Mouse (Mus musculus): ENCODE measurements at regions not wholly inside any gene's neighbourhood (a gene's known extent, or its start where the extent isn't known, plus 50 kb on each side); places are given as distances from the start of the nearest gene placed in this dataset.

DNA sequence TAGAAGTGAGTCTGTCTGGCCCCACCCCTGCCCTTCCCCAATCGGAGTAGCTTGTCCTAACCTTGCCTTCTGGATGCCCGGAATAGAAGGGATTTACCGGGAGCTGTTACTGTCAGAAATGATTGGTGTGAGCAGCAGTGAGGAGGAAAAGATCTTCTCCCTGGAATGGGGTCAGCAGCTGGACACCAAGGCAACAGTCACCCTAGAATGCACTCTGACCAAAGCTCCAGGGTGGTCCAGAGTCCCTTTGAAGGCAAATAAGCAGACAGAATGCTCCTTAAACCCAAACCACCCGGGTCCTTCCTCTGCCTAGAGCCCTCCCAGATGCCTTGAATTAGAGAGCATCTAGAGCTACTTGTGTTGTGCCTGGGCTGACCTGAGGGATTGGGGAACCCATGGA lies 196.2 kb downstream of the H2al1j start:
- H3K36me3 ChIP-seq (ENCODE audit: control insufficient read depth, insufficient read depth, low read length, poor library complexity, severe bottlenecking), result no peaks in the 10 kb centered on the region
- H3K27ac ChIP-seq (ENCODE audit: insufficient read depth, low read length), result no peak overlapping the region
- H3K9me3 ChIP-seq (replicated peaks; ENCODE audit: control insufficient read depth, insufficient read depth, low read length, poor library complexity, severe bottlenecking), result no peaks in the 10 kb centered on the region
- no peak overlapping the region for H3K9ac ChIP-seq (ENCODE audit: low read depth, poor library complexity, severe bottlenecking)
- no peaks in the 10 kb centered on the region for H3K4me1 ChIP-seq (ENCODE audit: control insufficient read depth, insufficient read depth, low read length)
- no peak overlapping the region for H3K4me3 ChIP-seq (ENCODE audit: low read depth, low read length)
- TF ChIP-seq POLR2A (IDR thresholded peaks at IDR 0.05; ENCODE audit: insufficient read depth, low read length), result no peak
- no peak for TF ChIP-seq EP300 (IDR thresholded peaks at IDR 0.05; ENCODE audit: insufficient read depth, low read depth, low read length)
- TF ChIP-seq CTCF (IDR thresholded peaks at IDR 0.05; ENCODE audit: low read depth, low read length), result no peak
- no peaks in the 10 kb centered on the region for H3K27me3 ChIP-seq (ENCODE audit: control insufficient read depth, insufficient read depth, low read length, poor library complexity, severe bottlenecking)

GRCm38 (mm10) chrX:11525326-11525725 lies 197.7 kb downstream of the H2al1j start:
- Histone ChIP-seq H3K36me3 (ENCODE audit: control insufficient read depth, insufficient read depth, low read length, poor library complexity, severe bottlenecking) (no peaks in the 10 kb centered on the region), H3K27ac (ENCODE audit: insufficient read depth, low read length) (no peak overlapping the region), H3K27me3 (ENCODE audit: control insufficient read depth, insufficient read depth, low read length, poor library complexity, severe bottlenecking) (no peaks in the 10 kb centered on the region), H3K9ac (ENCODE audit: low read depth, poor library complexity, severe bottlenecking) (no peak overlapping the region), H3K4me1 (ENCODE audit: control insufficient read depth, insufficient read depth, low read length) (no peaks in the 10 kb centered on the region), H3K9me3 (replicated peaks; ENCODE audit: control insufficient read depth, insufficient read depth, low read length, poor library complexity, severe bottlenecking) (no peaks in the 10 kb centered on the region), H3K4me3 (ENCODE audit: low read depth, low read length) (no peak overlapping the region)
- TF ChIP-seq EP300 (IDR thresholded peaks at IDR 0.05; ENCODE audit: insufficient read depth, low read depth, low read length) (no peak), POLR2A (IDR thresholded peaks at IDR 0.05; ENCODE audit: insufficient read depth, low read length) (no peak), CTCF (IDR thresholded peaks at IDR 0.05; ENCODE audit: low read depth, low read length) (no peak)

- no peak overlapping the region for H3K27ac ChIP-seq (ENCODE audit: insufficient read depth, low read length)
- no peaks in the 10 kb centered on the region for H3K27me3 ChIP-seq (ENCODE audit: control insufficient read depth, insufficient read depth, low read length, poor library complexity, severe bottlenecking)
- H3K4me3 ChIP-seq (ENCODE audit: low read depth, low read length), result no peak overlapping the region
- H3K36me3 ChIP-seq (ENCODE audit: control insufficient read depth, insufficient read depth, low read length, poor library complexity, severe bottlenecking), result no peaks in the 10 kb centered on the region
- no peaks in the 10 kb centered on the region for H3K4me1 ChIP-seq (ENCODE audit: control insufficient read depth, insufficient read depth, low read length)
- H3K9me3 ChIP-seq (replicated peaks; ENCODE audit: control insufficient read depth, insufficient read depth, low read length, poor library complexity, severe bottlenecking), result no peaks in the 10 kb centered on the region
- H3K9ac ChIP-seq (ENCODE audit: low read depth, poor library complexity, severe bottlenecking), result no peak overlapping the region
- TF ChIP-seq EP300 (IDR thresholded peaks at IDR 0.05; ENCODE audit: insufficient read depth, low read depth, low read length) (no peak), CTCF (IDR thresholded peaks at IDR 0.05; ENCODE audit: low read depth, low read length) (no peak), POLR2A (IDR thresholded peaks at IDR 0.05; ENCODE audit: insufficient read depth, low read length) (no peak)
Observed at GRCm38 (mm10) chrX:11528589-11528988, 201.0 kb downstream of the H2al1j start.

DNA sequence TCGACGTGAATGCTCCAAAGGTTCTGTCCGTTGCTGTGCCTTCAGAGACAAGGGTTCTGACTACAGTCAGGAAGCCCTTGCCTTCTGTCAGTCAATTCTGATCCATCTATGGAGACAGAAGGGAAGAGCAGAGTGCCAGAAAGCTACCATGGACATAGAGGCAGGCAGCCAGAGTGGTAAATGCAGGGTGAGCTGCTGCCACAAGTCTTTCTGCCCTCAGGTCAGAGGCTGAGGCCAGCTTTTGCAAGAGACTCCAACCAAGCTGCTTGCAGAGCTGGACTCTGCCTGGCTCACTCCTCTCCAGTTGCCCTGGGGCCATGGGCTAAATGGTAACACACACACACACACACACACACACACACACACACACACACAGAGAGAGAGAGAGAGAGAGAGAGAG lies 201.6 kb downstream of the H2al1j start:
- TF ChIP-seq CTCF (IDR thresholded peaks at IDR 0.05; ENCODE audit: low read depth, low read length), result no peak
- TF ChIP-seq POLR2A (IDR thresholded peaks at IDR 0.05; ENCODE audit: insufficient read depth, low read length), result no peak
- no peak for TF ChIP-seq EP300 (IDR thresholded peaks at IDR 0.05; ENCODE audit: insufficient read depth, low read depth, low read length)
- H3K4me1 ChIP-seq (ENCODE audit: control insufficient read depth, insufficient read depth, low read length), result no peaks in the 10 kb centered on the region
- H3K9ac ChIP-seq (ENCODE audit: low read depth, poor library complexity, severe bottlenecking), result no peak overlapping the region
- no peak overlapping the region for H3K4me3 ChIP-seq (ENCODE audit: low read depth, low read length)
- no peaks in the 10 kb centered on the region for H3K27me3 ChIP-seq (ENCODE audit: control insufficient read depth, insufficient read depth, low read length, poor library complexity, severe bottlenecking)
- H3K36me3 ChIP-seq (ENCODE audit: control insufficient read depth, insufficient read depth, low read length, poor library complexity, severe bottlenecking), result no peaks in the 10 kb centered on the region
- H3K9me3 ChIP-seq (replicated peaks; ENCODE audit: control insufficient read depth, insufficient read depth, low read length, poor library complexity, severe bottlenecking), result no peaks in the 10 kb centered on the region
- no peak overlapping the region for H3K27ac ChIP-seq (ENCODE audit: insufficient read depth, low read length)

DNA sequence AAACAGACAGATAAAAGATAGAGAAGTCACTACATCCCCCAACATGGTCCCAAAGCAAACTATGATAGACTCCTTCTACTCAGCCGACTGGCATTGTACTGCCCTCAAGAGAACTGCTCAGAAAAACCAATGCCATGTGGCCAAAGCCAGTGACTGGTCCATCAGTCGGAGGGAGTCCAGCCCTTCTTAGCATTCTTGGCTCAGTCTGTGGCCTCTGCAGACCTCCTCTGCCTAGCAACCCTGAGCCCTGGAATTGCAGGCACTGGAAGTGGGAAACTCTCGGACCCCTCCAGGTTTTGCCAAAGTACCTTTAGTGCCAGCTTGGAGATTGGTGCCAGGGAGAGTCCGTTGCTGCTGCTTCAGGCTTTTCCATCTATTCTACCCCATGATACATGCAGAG lies 205.2 kb downstream of the H2al1j start:
- Histone ChIP-seq H3K27me3 (ENCODE audit: control insufficient read depth, insufficient read depth, low read length, poor library complexity, severe bottlenecking) (no peaks in the 10 kb centered on the region), H3K9ac (ENCODE audit: low read depth, poor library complexity, severe bottlenecking) (no peak overlapping the region), H3K4me1 (ENCODE audit: control insufficient read depth, insufficient read depth, low read length) (no peaks in the 10 kb centered on the region), H3K9me3 (replicated peaks; ENCODE audit: control insufficient read depth, insufficient read depth, low read length, poor library complexity, severe bottlenecking) (no peaks in the 10 kb centered on the region), H3K36me3 (ENCODE audit: control insufficient read depth, insufficient read depth, low read length, poor library complexity, severe bottlenecking) (no peaks in the 10 kb centered on the region), H3K4me3 (ENCODE audit: low read depth, low read length) (no peak overlapping the region), H3K27ac (ENCODE audit: insufficient read depth, low read length) (no peak overlapping the region)
- TF ChIP-seq EP300 (IDR thresholded peaks at IDR 0.05; ENCODE audit: insufficient read depth, low read depth, low read length) (no peak), POLR2A (IDR thresholded peaks at IDR 0.05; ENCODE audit: insufficient read depth, low read length) (no peak), CTCF (IDR thresholded peaks at IDR 0.05; ENCODE audit: low read depth, low read length) (no peak)

GRCm38 (mm10) chrX:11533871-11534270 lies 206.2 kb downstream of the H2al1j start:
- TF ChIP-seq POLR2A (IDR thresholded peaks at IDR 0.05; ENCODE audit: insufficient read depth, low read length), result no peak
- TF ChIP-seq CTCF (IDR thresholded peaks at IDR 0.05; ENCODE audit: low read depth, low read length), result no peak
- TF ChIP-seq EP300 (IDR thresholded peaks at IDR 0.05; ENCODE audit: insufficient read depth, low read depth, low read length), result no peak
- H3K4me3 ChIP-seq (ENCODE audit: low read depth, low read length), result no peak overlapping the region
- no peak overlapping the region for H3K27ac ChIP-seq (ENCODE audit: insufficient read depth, low read length)
- H3K9ac ChIP-seq (ENCODE audit: low read depth, poor library complexity, severe bottlenecking), result no peak overlapping the region
- H3K27me3 ChIP-seq (ENCODE audit: control insufficient read depth, insufficient read depth, low read length, poor library complexity, severe bottlenecking), result no peaks in the 10 kb centered on the region
- no peaks in the 10 kb centered on the region for H3K4me1 ChIP-seq (ENCODE audit: control insufficient read depth, insufficient read depth, low read length)
- no peaks in the 10 kb centered on the region for H3K36me3 ChIP-seq (ENCODE audit: control insufficient read depth, insufficient read depth, low read length, poor library complexity, severe bottlenecking)
- H3K9me3 ChIP-seq (replicated peaks; ENCODE audit: control insufficient read depth, insufficient read depth, low read length, poor library complexity, severe bottlenecking), result no peaks in the 10 kb centered on the region
